Mouse (Mus musculus) erythroblast, embryonic 14.5 days (primary cell): Measurements from ENCODE around the gene Ephb1.

Experiments used
- GATA1 ChIP-seq: IDR thresholded peaks from 2 replicates; pipeline ENCODE4 v1.6.1; 2012; ENCODE audit warnings: low read length, inconsistent platforms, mixed read lengths
- TAL1 ChIP-seq: IDR thresholded peaks from 3 replicates; pipeline ENCODE4 v1.6.1; 2012; ENCODE audit warnings: low read length, inconsistent platforms, mixed read lengths

DNA sequence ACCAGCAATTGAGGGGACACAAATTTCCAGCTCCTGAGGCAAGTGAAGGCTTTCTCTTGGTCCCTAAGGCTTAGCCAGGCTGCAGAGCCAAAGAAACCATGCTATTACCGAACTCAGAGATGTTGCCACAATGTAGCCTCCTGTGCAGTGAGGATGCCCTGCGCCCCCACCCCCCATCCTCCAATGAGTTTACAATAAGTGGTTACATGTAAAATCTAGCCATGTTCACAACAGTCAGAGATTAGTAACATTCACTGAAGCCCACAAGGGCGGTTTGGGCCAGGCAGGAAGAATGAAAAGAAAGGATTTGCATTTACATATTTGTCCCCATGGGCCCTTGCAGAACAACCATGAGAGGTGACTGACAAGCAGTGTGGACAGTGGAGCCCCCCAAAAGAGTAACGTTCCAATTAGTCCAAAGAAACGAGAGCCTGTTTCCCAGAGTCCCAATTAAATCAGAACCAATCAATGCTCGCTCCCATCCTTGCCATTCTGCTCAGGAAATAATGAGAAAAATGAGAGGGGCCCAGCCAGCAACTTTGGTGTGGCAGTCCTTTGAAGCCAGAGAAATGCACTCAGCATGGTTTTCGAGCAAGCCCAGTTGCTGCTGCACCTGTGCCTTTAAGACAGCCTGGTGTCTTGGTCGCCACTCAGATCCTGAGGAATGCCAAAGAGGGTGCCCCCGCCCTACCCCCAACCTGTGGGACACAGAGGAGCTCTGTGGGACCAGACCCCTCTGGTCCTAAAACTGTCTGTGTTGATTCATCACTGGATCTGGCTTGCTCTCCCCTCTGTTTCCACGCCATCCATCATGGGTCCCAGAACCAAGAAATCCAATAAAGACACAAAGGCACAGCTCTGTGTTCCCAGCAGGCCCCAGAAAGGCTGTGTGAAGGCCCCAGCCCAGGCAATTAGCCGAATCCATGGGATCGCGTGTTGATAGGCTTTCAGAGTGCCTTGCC, 161.5 kb downstream of the Ephb1 start:
- no peak for TF ChIP-seq TAL1
- TF ChIP-seq GATA1 = no peak
